Mouse (Mus musculus): ENCODE results near the gene Ripor2.

- no peak for TF ChIP-seq MAX (IDR thresholded peaks at IDR 0.05; ENCODE audit: low read length)
- no peak for TF ChIP-seq CTCF (conservative IDR thresholded peaks at IDR 0.05 in 1 of 2, IDR thresholded peaks at IDR 0.05 in 1 of 2; ENCODE audit: low read depth in 2 of 2, low read length in 2 of 2)
- no peak for TF ChIP-seq POLR2AphosphoS2 (IDR thresholded peaks at IDR 0.05; ENCODE audit: low read depth, low read length)
- TF ChIP-seq NRF1 (IDR thresholded peaks at IDR 0.05; ENCODE audit: low read depth, low read length) = no peak
- no peak for TF ChIP-seq EP300 (IDR thresholded peaks at IDR 0.05; ENCODE audit: low read length)
- TF ChIP-seq NELFE (IDR thresholded peaks at IDR 0.05; ENCODE audit: low read depth, low read length) = no peak
- TF ChIP-seq KAT2A (IDR thresholded peaks at IDR 0.05; ENCODE audit: insufficient replicate concordance, low read length) = no peak
Measured at GRCm38 (mm10) chr13:24723699-24724394, 141.9 kb downstream of the Ripor2 start.
